Mouse (Mus musculus): ENCODE measurements around the gene Prrx2.

The Prrx2 gene

DNA sequence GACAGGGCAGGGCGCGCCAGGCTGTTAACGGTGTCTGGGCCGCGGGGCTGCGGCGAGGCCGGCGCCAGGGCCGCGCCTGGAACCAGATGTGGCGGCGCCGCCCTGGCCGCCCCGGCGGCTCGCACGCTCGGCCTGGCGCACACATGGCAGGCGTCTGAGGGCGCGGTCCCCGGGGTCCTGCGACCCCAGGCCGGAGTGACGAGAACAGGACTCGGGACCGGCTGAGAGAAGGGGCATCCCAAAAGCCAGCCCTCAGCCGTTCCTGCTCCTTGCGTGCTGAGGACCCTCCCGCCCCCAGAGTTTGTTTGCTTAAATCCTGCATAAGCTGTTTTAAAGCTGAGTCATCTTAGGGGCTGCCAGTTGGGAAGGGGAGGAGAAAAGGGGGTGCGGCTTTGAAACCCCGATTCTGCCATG lies 30.2 kb downstream of the Prrx2 start:
- DNase-seq (ENCODE audit: extremely low spot score, low read depth, low spot score) = no peak

DNA sequence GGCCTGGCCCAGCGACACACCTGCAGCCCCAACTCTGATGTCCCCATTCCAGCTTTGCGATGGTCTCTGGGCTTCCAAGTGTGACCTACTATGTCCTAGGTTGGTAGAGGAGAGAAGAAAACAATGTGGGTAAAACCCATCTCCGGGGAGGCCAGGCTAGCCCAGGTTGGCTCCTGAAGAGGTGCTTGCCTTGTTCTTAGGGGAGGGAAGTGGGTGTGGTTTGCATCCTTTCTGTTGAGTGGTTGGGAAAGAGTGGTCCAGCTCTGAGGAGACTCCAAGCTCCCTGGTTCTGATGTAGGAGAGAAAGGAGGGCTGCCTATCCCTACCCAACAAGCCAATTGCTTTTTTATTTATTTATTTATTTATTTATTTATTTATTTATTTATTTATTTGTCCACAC lies 30.7 kb downstream of the Prrx2 start:
- no peak for DNase-seq (ENCODE audit: extremely low spot score, low read depth, low spot score)

DNA sequence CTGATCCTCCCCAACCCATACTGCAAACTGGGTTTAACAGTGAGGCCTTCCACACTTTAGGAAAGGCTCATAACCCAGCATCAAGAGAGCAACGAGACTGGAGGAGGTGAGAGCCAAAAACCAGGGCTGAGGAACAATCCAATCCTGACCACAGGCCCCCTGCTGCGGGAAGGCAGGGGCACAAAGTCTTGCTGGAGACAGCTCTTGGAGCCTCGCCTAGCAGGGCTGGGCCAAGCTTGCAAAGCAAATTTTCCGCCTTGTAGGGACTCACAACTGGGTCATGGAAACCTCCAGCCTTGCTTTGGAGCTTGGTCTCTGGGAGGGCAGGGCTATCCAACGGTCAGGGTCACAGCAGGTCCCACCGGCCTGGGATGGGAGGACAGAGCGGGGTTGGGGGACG lies 36.1 kb downstream of the Prrx2 start:
- no peak for DNase-seq (ENCODE audit: extremely low spot score, low read depth, low spot score)

DNA sequence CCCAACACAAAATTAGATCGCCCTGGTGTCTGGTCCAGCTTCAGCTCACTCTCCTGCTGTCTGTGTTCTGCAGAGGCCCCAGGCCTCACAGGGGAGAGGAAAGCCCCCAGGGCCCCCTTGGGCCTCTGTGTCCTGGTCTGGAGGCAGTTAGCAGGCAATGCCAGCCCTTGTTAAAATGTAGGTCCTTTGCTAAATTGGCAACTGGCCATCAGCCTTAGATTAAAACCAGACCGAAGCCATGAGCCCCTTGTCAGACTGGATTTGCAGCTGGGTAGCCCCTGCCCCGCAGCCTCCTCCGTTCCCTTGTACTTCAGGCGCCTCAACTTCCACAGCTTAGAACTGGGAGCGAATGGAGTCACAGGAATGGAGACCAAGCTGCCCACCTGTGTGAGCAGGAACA lies 37.9 kb downstream of the Prrx2 start:
- peak; percentile 83 for DNase-seq (ENCODE audit: extremely low spot score, low read depth, low spot score)

DNA sequence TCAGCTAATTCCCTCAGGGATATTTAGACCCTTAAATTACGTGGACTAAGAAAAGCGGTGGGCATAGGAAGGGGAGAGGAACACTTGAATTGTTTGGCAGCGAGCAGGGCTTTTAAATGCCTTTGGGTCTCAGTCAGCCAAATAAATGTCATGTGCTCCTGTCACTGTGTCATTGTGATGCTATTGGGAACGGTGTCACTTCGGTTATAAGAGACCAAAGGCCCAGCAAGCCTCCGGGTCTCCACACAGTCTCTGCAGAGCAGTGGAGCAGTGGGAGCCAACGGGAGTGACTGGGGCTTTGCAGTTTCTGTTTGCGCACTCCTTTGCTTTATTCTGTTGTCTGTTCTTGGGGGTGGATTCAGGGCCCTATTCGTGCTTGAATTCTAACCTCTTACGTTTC lies 39.7 kb downstream of the Prrx2 start:
- DNase-seq (ENCODE audit: extremely low spot score, low read depth, low spot score) = no peak

DNA sequence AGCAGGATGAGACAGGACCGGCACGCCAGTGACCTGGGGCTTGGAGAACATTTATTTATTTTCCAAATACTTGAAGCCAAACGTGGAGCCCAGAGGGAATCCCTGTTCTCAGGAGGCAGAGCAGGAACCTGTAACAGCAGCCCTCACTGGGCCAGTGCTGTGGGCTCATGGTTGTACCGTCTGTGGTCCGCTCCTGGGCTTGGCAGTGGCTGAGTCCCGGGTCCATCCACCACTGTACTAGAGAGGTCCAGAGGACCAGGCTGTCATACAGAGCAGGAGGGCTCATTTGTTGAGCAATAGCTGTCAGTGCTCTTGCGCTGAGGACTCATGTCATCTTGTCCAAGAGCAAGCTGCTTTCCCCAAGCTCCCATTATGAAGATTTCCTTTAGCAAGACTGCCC lies 40.3 kb downstream of the Prrx2 start:
- no peak for DNase-seq (ENCODE audit: extremely low spot score, low read depth, low spot score)

DNA sequence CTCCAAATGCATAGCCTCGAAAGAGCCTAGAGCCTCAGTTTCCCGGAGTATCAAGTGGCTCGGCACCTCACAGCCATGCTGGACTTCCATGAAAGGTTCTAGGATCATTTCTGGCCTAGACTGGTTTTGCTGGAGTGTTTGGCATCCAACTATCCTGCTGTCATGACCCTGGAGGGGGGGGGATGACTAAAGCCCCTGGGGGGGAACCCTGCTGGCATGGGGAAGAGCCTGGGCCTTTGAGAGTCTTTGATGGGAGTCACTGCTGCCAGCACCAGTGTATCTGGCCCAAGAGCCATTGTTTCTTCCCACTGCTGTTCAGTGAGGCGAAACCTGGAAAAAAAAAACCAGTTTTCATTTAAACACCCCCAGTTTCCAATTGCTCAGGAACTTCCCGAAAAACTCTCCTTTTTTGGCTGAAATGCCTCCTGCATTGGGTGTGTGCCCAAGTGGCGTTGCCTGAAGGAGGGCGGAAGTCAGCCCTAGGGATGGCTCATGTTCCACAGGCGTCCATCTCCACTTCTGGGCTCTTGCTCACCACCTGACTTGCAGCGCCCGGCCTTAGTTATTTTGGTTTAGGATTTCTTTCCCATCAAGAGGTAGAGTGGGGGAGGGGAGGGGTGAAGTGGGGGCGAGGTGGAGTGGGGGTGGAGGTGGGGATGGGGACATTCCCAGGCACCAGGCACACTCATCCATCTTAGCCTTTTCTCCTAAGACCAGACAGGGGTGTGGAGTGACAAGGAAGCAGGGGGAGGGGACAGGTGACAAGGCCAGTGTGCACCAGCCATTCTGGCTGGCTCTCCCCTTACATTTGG lies 41.1 kb downstream of the Prrx2 start:
- no peak for DNase-seq (ENCODE audit: extremely low spot score, low read depth, low spot score)

DNA sequence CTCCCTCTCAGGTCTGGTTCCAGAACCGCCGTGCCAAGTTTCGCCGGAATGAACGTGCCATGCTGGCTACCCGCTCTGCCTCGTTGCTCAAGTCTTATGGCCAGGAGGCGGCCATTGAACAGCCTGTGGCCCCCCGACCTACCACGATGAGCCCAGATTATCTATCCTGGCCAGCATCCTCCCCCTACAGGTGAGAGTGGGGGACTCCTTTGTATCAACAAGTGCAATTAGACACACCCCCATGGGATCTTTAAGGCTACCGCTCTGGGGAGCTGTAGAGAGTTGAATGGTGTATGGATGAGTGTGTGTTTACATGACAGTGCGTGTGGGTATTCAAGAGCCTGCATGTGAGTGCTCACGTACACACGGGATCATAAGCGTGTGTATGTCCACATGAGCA lies 44.7 kb downstream of the Prrx2 start:
- DNase-seq (ENCODE audit: extremely low spot score, low read depth, low spot score) = no peak

DNA sequence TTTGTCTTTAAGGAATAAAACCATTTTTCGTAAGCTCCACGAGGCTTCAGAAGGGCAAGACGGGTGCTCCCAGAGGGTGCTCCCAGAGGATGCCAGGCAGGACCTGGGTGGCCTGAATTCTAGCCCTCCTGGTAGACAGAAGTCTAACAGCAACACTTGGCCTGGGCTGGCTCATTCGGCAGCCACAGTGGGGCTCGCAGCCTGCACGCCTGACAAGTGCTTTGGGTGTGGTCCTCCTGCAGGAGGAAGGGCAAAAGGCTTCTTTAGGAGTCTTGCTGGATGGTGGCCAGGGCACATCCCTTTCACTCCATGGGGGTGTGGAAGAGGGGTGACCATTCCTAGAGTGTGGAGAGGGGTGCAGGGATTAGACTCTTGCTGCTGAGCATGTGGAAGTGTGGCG lies 46.4 kb downstream of the Prrx2 start:
- DNase-seq (ENCODE audit: extremely low spot score, low read depth, low spot score) = no peak

DNA sequence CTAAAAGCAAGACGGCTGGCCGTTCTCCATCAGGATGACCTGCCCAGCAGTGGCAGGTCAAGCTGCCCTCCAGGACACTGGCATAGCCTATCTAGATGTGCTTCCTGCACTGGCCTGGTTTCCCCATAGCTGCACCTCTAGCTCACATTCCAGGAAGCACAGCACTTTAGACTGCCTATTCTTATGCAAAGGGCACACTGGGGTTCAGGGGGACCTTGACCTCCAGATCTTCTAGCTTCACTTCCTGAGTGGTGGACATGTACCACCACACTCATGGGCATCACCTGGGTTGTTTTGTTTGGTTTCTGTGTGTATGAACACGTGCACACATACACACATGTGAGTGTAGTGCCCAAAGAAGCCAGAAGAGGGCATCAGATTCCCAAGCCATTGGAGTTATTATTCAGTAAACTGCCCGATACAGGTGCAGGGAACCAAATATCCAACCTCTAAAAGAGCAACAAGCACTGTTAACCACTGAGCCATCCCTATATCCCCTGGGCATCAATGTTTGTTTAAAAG lies 50.1 kb downstream of the Prrx2 start:
- no peak for DNase-seq (ENCODE audit: extremely low spot score, low read depth, low spot score)

DNA sequence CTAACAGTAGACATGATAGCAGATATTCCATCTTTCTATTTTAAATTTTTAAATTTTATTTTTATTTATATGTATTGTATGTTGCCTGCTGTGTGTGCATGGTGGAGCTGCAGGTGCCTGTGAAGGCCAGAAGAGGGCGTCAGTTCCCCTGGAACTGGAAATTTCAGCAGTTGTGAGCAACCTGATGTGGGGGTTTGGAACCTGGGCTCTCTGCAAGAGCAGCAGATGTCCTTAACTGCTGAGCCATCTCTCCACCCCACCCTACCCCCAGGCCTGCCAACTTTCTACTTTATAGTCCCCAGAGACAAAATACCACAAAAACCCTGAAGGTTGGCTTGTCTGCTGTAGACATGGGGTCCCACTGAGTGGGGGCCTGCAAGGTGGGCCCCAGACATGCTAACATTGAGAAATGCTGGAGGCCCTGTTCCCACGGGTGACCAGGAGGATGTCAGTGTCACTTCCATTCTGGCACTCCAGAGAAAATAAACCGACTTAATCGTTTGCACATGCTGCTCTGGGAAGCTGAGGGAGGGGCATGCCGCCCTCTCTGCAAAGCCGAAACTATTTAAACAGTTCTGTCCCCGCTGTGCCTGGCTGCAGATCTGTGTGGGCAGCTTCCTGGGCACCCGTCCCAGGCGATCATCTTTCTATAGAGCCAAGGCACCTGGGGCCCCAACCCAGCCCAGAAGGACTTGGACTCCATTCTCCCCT lies 50.8 kb downstream of the Prrx2 start:
- DNase-seq (ENCODE audit: extremely low spot score, low read depth, low spot score) = no peak

DNA sequence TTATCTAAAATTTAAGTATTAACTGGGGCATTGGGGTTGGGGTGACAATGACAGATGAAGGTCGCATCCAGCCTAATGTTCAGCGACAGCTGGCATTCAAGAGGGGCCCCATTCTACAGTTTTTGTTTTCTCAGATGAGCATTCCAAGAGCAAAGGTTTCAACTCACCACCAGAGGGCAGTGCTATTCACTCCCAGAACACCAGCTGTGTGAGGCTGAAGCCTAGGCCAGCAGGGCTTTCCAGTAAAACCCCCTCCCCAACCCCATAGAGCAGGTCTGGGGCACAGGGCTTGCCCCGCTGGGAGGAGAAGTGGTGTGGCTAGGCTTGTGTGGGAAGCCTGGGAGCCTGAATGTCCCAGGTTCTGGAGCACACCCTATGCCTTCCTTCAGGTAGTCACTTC lies 56.2 kb downstream of the Prrx2 start:
- DNase-seq (ENCODE audit: extremely low spot score, low read depth, low spot score) = peak; percentile 35

DNA sequence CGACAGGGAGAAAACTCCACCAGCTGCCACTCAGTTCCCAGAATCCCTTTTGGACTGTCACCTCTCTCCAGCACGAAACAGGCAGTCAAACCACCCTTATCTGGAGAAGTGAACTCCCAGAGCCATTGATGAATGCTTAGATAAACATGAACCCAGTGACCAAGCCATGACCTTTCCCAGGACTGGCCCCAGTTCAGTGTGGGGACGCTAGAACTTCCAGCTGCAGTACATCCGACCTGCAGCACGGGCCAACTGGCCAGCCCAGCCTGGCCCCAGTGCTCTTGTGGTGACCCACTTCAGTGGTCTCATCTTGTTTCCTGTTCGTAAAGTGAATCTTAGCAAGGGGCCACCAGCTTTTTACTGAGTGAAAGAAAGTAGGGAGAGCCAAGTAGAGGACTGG lies 58.6 kb downstream of the Prrx2 start:
- DNase-seq (ENCODE audit: extremely low spot score, low read depth, low spot score) = no peak

DNA sequence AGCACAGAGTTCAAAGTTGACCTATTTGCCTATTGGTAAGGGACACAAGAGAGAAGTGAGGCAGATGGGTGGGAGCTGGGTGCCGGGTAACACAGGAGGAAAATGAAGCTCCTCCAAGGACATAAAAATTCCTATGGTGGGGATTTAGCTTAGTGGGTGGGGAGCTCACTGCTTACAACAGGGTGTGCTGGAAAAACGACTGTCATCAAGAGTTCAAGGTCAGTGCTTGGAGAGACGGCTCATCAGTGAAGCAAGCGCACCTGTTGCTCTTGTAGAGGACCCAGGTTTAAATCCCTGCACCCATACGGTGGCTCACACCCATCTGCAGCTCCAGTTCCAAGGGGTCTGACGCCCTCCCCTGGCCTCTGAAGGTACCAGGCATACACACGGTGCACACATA lies 59.2 kb downstream of the Prrx2 start:
- DNase-seq (ENCODE audit: extremely low spot score, low read depth, low spot score) = no peak

DNA sequence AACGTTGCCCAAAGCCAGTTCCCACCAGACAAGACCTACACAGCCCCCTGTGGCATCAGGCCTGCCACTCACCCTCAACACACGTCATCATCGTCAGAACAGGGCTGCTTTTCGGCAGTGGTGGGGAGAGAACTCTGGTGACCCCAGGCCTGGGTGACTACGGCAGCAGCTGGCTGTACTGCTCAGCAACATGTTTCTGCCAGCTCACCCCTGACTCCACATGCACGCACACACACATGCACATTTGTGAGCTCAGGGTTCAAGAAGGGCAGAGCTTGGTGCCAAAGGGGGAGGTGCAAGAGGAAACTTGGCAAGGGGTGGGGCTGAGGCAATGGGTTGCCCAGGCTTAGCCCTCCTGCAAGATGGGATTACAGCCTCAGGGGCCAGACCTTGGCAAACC lies 62.5 kb downstream of the Prrx2 start:
- no peak for DNase-seq (ENCODE audit: extremely low spot score, low read depth, low spot score)

DNA sequence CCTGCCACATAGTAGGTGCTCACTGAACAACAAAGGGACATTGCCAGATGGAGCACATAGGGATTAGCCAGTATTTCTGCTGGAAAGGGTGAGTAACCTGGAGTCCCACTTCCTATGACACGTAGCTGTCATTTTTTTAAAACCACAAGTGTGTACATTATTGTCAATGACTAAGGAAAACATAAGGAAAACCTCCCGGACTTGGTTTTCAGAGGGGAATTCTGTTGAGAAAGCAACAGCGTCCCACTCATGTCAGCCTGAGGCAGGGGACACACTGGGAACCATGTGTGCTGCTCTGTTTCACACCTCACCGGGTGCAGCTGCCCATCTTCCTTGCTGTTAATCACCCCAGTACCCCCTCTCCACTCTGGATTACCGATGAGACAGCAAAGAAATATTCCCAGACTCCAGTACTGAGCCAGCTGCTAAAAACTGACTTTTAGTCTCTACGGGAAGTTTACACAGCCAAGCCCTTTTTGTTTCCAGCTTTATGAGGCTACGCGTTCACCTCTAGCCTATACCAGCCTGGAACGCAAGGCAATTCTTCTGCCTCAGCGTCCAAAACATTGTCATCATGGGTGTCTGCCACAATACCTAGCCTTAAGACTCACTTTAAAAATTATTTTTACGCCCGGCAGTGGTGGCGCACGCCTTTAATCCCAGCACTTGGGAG lies 64.8 kb downstream of the Prrx2 start:
- DNase-seq (ENCODE audit: extremely low spot score, low read depth, low spot score) = no peak

DNA sequence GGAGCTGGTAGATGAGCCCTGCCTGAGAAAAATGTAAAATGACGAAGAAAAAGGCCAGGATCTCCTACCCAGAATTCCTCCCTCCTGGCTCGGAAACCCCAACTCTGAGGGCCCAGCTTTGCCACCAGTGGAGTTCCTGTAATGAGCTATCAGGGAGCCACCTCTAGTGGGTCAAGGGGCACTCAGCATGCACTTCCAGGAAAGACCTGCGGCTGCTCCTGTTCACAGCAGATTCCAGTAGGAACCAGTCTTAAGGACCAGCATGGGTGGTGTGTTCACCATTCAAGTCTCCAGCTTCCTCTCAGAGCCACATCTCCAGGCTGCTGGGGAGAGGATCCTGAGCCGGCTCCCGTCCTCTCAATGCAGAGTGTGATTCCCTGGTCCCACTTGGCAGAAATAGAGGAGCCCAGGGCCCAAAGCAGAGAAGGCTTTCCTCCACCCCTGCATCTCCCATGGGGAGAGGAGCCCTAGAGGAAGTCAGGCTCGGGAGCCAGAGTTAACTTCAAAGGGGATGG lies 66.9 kb downstream of the Prrx2 start:
- DNase-seq (ENCODE audit: extremely low spot score, low read depth, low spot score) = no peak

DNA sequence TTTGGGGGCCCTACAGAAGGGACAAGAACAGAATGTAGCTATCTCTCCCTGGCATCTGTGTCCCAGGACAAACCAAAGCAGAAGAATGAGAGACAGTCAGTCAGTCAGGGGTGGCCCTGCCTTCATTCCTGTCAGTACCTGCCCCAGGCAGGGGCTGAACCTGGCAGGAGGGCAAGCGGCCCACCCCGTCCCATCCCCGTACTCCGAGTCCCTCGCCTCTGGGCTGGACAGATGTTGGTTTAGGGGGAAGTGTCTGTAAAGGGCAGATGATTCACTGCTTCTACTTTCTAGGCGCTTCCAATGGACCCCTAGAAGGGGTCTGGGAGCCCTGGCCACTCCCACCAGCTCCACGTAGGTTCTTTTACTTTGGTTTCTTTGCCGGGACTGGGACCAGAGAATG lies 67.5 kb downstream of the Prrx2 start:
- DNase-seq (ENCODE audit: extremely low spot score, low read depth, low spot score) = no peak

DNA sequence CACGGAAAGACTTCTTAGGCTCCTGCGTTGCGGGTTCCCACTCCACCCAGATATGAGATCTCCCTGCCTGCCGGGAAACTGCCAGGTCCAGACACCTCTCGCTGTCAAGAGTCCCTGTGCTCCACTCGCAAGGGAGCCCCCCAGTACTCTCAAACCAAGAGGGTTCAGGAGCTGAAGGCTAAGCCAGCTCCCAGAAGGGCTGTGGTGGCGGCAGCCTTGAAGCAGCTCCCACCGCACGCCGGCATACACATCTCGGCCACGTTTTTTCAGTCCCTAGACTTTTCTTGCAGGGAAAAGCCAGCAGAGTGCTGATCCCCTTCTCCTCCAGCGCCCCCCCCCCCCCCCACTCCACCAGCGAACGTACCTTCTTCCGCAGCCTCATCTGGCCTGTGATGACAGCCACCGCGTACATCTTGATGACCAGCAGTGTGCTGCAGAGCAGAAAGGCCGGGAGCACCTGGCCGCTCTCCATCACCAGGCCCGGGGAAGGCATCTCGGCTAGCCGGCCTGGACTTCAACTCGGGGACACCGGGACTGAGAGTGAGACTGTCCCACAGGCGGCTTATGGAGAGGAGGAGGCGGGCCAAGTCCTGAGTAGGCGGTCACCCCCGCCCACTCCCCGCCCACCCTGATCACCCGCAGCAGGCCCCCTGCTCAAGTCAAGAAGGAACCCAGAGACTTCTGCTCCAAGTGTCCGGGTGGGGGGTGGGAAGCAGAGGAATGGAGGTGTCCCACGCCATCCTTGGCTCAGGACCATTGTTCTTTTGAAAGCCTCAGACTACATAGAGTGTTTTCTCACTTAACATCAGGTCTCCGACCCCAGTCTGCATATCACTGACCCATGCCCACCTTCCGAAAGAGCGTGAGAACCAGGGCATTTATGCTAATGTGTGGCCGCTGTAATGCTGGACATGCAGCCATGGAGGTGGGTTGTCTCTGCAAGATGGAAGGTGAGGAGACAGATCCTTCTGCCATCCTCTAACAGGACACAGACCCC lies 68.3 kb downstream of the Prrx2 start:
- no peak for DNase-seq (ENCODE audit: extremely low spot score, low read depth, low spot score)

DNA sequence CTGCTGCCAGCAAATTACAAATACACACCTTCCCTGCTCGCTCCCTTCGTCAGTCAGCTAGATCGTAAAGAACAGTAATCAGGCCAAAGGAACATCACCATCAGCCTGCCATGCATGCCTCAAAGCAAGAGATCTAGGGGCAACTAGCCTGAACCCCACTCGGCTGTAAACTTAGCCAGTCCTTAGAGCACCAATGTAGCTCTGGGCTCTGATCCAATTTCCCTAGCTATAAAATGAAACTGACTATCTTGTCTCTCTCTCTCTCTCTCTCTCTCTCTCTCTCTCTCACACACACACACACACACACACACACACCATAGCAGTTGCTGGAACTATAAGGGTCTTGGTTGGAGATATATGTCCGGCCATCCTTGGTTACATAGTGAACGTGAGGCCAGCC lies 69.5 kb downstream of the Prrx2 start:
- no peak for DNase-seq (ENCODE audit: extremely low spot score, low read depth, low spot score)

Data from hindlimb bud, embryonic 11.5 days (tissue).